Mouse (Mus musculus) embryonic facial prominence, embryonic 11.5 days (tissue): ENCODE measurements around the gene Lamb2. TPM values are rescaled to one million over a fixed set of nuclear protein-coding genes. Genes with fewer than 3 reads are reported as not detected.

Source experiments
- ATAC-seq: fragments of 200-750 bp; cut with Nextera tagmentation; replicated peaks from 2 replicates; pipeline ENCODE4 v1.8.0; 2017; ENCODE audit warnings: low read depth; ENCODE audit not compliant: insufficient number of reproducible peaks, low FRiP score, low TSS enrichment
- DNase-seq: peaks from one replicate; pipeline ENCODE4 v3.0.0-alpha.2; 2015; ENCODE audit warnings: low spot score
- H3K27ac ChIP-seq: fragments of 300-500 bp; sonication (generic); replicated peaks from 2 replicates; pipeline ENCODE4 v1.5.1; 2014; ENCODE audit warnings: mild to moderate bottlenecking, low read depth, low read length, control low read depth
- H3K27me3 ChIP-seq: fragments of 300-500 bp; sonication (generic); 2 replicates; pipeline ENCODE4 v1.6.1; 2014; ENCODE audit warnings: mild to moderate bottlenecking, low read length, moderate library complexity, mixed read lengths; ENCODE audit not compliant: control insufficient read depth, insufficient read depth
- H3K36me3 ChIP-seq: fragments of 300-500 bp; sonication (generic); replicated peaks from 2 replicates; pipeline ENCODE4 v1.6.1; 2014; ENCODE audit warnings: low read depth, mild to moderate bottlenecking, low read length, moderate library complexity, mixed read lengths; ENCODE audit not compliant: control insufficient read depth, insufficient read depth
- H3K4me1 ChIP-seq: fragments of 300-500 bp; sonication (generic); 2 replicates; pipeline ENCODE4 v1.6.1; 2014; ENCODE audit warnings: low read length, mixed read lengths; ENCODE audit not compliant: control insufficient read depth, insufficient read depth
- H3K4me2 ChIP-seq: fragments of 300-500 bp; sonication (generic); 2 replicates; pipeline ENCODE4 v1.6.1; 2014; ENCODE audit warnings: low read depth, mild to moderate bottlenecking, control low read depth, low read length, moderate library complexity
- H3K4me3 ChIP-seq: fragments of 300-500 bp; sonication (generic); 2 replicates; pipeline ENCODE4 v1.5.1; 2014; ENCODE audit warnings: low read depth, low read length, control low read depth
- H3K9ac ChIP-seq: fragments of 300-500 bp; sonication (generic); replicated peaks from 2 replicates; pipeline ENCODE4 v1.6.1; 2014; ENCODE audit warnings: mild to moderate bottlenecking, control low read depth, low read length
- H3K9me3 ChIP-seq: fragments of 300-500 bp; sonication (generic); replicated peaks from 2 replicates; pipeline ENCODE4 v1.6.1; 2016; ENCODE audit warnings: mild to moderate bottlenecking, low read length, inconsistent platforms, mixed read lengths; ENCODE audit not compliant: control insufficient read depth
- WGBS: fragments of 180-500 bp; shearing (Covaris S2); extraction: QIAGEN DNeasy Blood & Tissue Kit; methylation state at CpG from one replicate; pipeline ENCODE4 v1.1.7; 2014; 5-methylcytosine and 5-hydroxymethylcytosine counted together
- polyA plus RNA-seq: library from polyadenylated mRNA; unstranded; fragments of >200 nt; fragmentation: Nextera tagmentation; extraction: Ambion mirVana; gene quantifications from 2 replicates; pipeline ENCODE4 v1.2.1, GENCODE M21; 2014

Lamb2 gene
- polyA plus RNA-seq, 1 experiment from 2014 or later, result 15.4 TPM

GRCm38 (mm10) chr9:108489215-108489614 is 9.7 kb downstream of the Lamb2 start:
- WGBS, result 96% methylated on average over 20 of the region's 20 CpGs
- H3K9me3 ChIP-seq, result no peaks in the 10 kb centered on the region
- no peak overlapping the region for H3K4me3 ChIP-seq
- no peaks in the 10 kb centered on the region for H3K27me3 ChIP-seq
- peaks cover 4% of the 10 kb centered on the region for H3K4me1 ChIP-seq
- ATAC-seq, result no peak
- H3K4me2 ChIP-seq, result no peak overlapping the region
- H3K27ac ChIP-seq, result no peak overlapping the region
- no peak for DNase-seq
- peaks cover 12% of the 10 kb centered on the region for H3K36me3 ChIP-seq
- no peak overlapping the region for H3K9ac ChIP-seq

DNA sequence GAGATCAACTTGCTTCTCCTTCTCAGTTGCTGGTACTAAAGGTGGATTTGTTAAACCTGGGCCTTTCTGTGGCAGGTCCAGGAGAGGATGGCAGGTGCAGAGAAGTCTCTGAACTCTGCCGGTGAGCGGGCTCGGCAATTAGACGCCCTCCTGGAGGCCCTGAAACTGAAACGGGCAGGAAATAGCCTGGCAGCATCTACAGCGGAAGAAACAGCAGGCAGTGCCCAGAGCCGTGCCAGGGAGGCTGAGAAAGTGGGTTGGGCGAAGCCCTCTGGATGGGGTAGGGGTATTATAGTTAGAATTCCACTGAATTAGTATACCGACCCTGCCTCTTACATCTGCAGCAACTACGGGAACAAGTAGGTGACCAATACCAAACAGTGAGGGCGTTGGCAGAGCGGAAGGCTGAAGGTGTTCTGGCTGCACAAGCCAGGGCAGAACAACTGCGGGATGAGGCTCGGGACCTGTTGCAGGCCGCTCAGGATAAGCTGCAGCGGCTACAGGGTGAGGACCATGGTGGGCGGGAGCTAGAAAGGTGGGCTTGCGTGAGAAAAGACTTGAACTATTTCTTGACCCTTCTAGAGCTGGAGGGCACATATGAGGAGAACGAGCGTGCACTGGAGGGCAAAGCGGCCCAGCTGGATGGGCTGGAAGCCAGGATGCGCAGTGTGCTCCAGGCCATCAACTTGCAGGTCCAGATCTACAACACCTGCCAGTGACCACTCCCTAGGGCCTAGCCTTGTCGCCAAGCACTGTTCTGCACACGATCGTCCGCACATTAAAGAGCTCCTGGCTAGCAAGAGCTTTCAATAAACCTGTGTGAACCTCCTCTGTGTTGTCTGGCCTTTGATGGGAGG is 10.4 kb downstream of the Lamb2 start:
- H3K4me1 ChIP-seq, result peaks cover 4% of the 10 kb centered on the region
- H3K9me3 ChIP-seq, result no peaks in the 10 kb centered on the region
- ATAC-seq, result peak; percentile 5; the same call in 1 of the 2 replicates
- H3K4me2 ChIP-seq, result peak overlapping the region; percentile 48
- no peaks in the 10 kb centered on the region for H3K27me3 ChIP-seq
- H3K4me3 ChIP-seq, result peak overlapping the region; percentile 91
- WGBS, result 64% methylated on average over 26 of the region's 26 CpGs
- DNase-seq, result no peak
- H3K36me3 ChIP-seq, result peaks cover 17% of the 10 kb centered on the region
- peak overlapping the region; percentile 95 for H3K27ac ChIP-seq
- H3K9ac ChIP-seq, result peak overlapping the region; percentile 76

DNA sequence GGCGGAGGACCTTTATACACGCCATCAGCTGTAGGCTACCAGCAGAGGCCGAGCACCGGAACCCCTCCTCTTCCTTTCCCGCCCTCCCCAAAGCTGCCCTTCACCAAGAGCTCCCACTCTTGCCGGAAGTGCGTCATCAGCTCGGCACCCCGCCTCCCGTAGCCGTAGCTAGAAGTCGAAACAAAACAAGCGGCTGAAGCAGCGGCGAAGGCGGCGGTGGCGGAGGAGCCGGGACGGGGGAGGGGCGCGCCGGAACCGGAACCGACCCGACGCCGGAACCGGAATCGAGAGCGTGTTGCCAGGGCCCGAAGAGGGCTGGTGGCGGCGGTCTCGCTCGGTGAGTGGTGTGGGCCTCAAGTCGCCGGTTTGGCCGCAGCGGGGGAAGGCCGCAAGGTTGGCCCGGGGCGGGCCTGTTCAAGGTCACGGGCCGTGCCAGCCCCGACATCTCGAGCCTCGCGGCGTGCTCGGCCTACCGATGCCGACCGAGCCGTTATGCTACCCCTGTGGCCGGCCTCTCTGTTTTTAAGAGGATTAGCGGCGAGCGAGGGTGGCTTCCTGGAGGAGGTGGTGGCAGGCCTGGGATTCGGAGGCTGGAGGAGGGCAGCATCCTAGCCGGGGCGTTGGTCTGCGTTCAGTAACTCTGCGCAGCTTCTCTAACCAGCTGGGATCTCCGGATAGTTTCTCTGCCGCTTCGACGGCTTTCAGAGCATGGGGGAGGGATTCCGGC is 11.2 kb downstream of the Lamb2 start, which contains the start of gene Usp19:
Gene Usp19 (plus strand): TSS at position 44 of the 727 bp plus-strand sequence.
- ATAC-seq, result peak; percentile 88
- peaks cover 19% of the 10 kb centered on the region for H3K36me3 ChIP-seq
- whole genome bisulfite sequencing, result under 1% methylated on average over 68 of the region's 69 CpGs

GRCm38 (mm10) chr9:108491286-108491580 is 11.7 kb downstream of the Lamb2 start:
- Histone ChIP-seq H3K9me3 (no peaks in the 10 kb centered on the region), H3K4me3 (peak overlapping the region; percentile 91), H3K9ac (peak overlapping the region; percentile 76), H3K4me2 (peak overlapping the region; percentile 87), H3K4me1 (peaks cover 4% of the 10 kb centered on the region), H3K27me3 (no peaks in the 10 kb centered on the region), H3K36me3 (peaks cover 24% of the 10 kb centered on the region), H3K27ac (peak overlapping the region; percentile 95)
- ATAC-seq (no peak), DNase-seq (no peak)
- 14% methylated on average over 12 of the region's 12 CpGs for WGBS

More for the DNA sequence above, 11.2 kb downstream of the Lamb2 start, which contains the start of gene Usp19:
- no peaks in the 10 kb centered on the region for H3K27me3 ChIP-seq
- peak within 1 kb of the TSS; percentile 95 for H3K27ac ChIP-seq
- H3K4me1 ChIP-seq, result peaks cover 4% of the 10 kb centered on the region
- peak; percentile 98 for DNase-seq
- peak within 1 kb of the TSS; percentile 87 for H3K4me2 ChIP-seq
- H3K9ac ChIP-seq, result peak within 1 kb of the TSS; percentile 76
- H3K9me3 ChIP-seq, result no peaks in the 10 kb centered on the region
- peak within 1 kb of the TSS; percentile 91 for H3K4me3 ChIP-seq

DNA sequence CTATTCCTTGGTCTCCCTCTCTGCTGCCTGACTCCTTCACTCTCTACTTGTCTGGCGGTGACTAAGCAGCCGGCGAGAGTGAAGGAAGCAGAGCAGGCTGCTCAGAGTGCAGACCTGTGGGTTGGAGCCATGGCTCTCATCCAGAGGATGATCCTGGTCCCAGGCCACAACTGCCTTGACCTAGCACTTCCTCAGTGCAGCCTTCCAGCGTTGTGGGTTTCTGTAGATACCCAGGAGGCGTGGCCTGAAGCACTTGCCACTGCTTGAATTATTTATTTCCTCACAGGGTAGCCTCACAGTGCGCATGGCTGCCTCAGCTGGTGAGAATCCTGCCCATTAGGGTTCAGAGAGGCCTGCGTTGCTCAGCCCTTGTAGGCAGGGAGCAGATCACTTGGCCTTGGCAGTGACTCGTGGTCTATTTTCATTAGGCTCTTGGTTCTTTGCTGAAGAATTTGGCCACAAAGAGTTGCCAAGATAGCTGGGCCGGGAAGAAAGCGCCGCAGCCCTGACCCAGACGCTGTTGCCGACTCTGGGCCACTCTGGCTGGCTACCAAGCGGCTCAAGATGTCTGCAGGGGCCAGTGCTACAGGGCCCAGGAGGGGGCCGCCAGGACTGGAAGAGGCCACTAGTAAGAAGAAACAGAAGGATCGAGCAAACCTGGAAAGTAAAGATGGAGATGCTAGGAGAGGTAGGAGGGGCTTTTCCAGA is 12.7 kb downstream of the Lamb2 start:
- Histone ChIP-seq H3K27ac (no peak overlapping the region), H3K9ac (peak overlapping the region; percentile 76; the same call in 1 of the 2 replicates), H3K4me2 (peak overlapping the region; percentile 87), H3K36me3 (peaks cover 30% of the 10 kb centered on the region), H3K27me3 (no peaks in the 10 kb centered on the region), H3K9me3 (no peaks in the 10 kb centered on the region), H3K4me3 (peak overlapping the region; percentile 91), H3K4me1 (peaks cover 4% of the 10 kb centered on the region)
- ATAC-seq, result no peak
- 86% methylated on average over 16 of the region's 16 CpGs for WGBS
- DNase-seq, result no peak

GRCm38 (mm10) chr9:108493246-108493645 is 13.7 kb downstream of the Lamb2 start:
- no peak for DNase-seq
- Histone ChIP-seq H3K36me3 (peaks cover 36% of the 10 kb centered on the region), H3K9ac (no peak overlapping the region), H3K4me3 (no peak overlapping the region), H3K27me3 (no peaks in the 10 kb centered on the region), H3K9me3 (no peaks in the 10 kb centered on the region), H3K4me2 (no peak overlapping the region), H3K4me1 (peaks cover 4% of the 10 kb centered on the region), H3K27ac (no peak overlapping the region)
- no peak for ATAC-seq
- 94% methylated on average over 8 of the region's 8 CpGs for WGBS

- Histone ChIP-seq H3K4me1 (peaks cover 4% of the 10 kb centered on the region), H3K27ac (no peak overlapping the region), H3K36me3 (peaks cover 45% of the 10 kb centered on the region), H3K4me3 (no peak overlapping the region), H3K27me3 (no peaks in the 10 kb centered on the region), H3K9ac (no peak overlapping the region), H3K4me2 (no peak overlapping the region), H3K9me3 (no peaks in the 10 kb centered on the region)
- WGBS, result 93% methylated on average over 19 of the region's 19 CpGs
- DNase-seq (no peak), ATAC-seq (no peak)
Observed at GRCm38 (mm10) chr9:108494146-108494825, 14.8 kb downstream of the Lamb2 start.
